Mouse (Mus musculus): Measurements from ENCODE around the gene Tnfrsf1b.

DNA sequence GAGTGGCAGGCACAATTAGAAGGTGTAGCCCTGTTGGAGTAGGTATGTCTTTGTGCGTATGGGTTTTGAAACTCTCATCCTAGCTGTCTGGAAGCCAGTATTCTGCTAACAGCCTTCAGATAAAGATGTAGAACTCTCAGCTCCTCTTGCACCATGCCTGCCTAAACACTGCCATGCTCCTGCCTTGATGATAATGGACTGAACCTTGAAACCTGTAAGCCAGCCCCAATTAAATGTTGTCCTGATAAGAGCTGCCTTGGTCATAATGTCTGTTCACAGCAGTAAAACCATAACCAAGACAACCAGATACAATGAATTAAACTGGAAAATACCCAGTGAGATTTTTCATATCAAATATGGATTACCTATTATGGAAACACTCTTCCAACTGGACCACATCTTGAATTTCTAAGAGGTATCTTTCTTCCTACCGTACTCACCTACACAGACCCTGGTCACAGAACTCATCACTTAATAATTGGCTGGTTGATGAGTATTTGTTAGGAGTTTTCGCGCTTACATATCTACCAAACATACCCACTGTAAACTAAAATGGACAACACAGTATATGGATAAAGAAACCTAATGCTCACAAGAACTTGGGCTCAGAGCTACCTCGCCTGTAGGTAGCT lies 67.6 kb downstream of the Tnfrsf1b start:
- TF ChIP-seq EP300 (IDR thresholded peaks at IDR 0.05; ENCODE audit: low read depth) = no peak
- no peak for TF ChIP-seq CTCF (IDR thresholded peaks at IDR 0.05; ENCODE audit: low read depth)
